Mouse (Mus musculus) bone marrow, adult 2 months (tissue): ENCODE results near the gene 5530401A14Rik. TPM values are rescaled to one million over a fixed set of nuclear protein-coding genes. Genes with fewer than 3 reads are reported as not detected.

Experiments
- H3K27ac ChIP-seq: fragments of 200-500 bp; 2 replicates; pipeline ENCODE4 v1.5.1; 2012; ENCODE audit warnings: low read depth, mild to moderate bottlenecking, control low read depth, inconsistent platforms, low read length; ENCODE audit not compliant: control insufficient read depth, poor library complexity, insufficient read depth
- H3K4me1 ChIP-seq: fragments of 200-500 bp; 2 replicates; pipeline ENCODE4 v1.6.1; 2011; ENCODE audit warnings: low read length; ENCODE audit not compliant: control insufficient read depth, insufficient read depth
- H3K4me3 ChIP-seq: fragments of 200-500 bp; replicated peaks from 2 replicates; pipeline ENCODE3; 2011; ENCODE audit warnings: mild to moderate bottlenecking, low read depth, low read length, control low read depth; ENCODE audit not compliant: control insufficient read depth
- CTCF ChIP-seq: fragments of 200-500 bp; IDR thresholded peaks from 2 replicates; pipeline ENCODE4 v1.5.1; 2011; ENCODE audit warnings: low read length, control low read depth; ENCODE audit not compliant: control insufficient read depth, insufficient read depth
- POLR2A ChIP-seq: fragments of 200-500 bp; IDR thresholded peaks from 2 replicates; pipeline ENCODE4 v1.6.1; 2011; ENCODE audit warnings: low read depth, mild to moderate bottlenecking, control low read depth, low read length, borderline replicate concordance; ENCODE audit not compliant: control insufficient read depth
- WGBS: fragments of 180-500 bp; shearing (Covaris S2); methylation state at CpG from one replicate; pipeline ENCODE4 v1.1.7; 2018; 5-methylcytosine and 5-hydroxymethylcytosine counted together
- polyA plus RNA-seq: library from polyadenylated mRNA; stranded (reverse); fragments of >200 nt; gene quantifications from 2 replicates; pipeline ENCODE4 v1.2.4, GENCODE M21; 2011; ENCODE audit warnings: low replicate concordance; ENCODE audit not compliant: missing spikeins, insufficient read depth, insufficient read length

The 5530401A14Rik gene
- polyA plus RNA-seq, 1 experiment: 0.40 TPM

DNA sequence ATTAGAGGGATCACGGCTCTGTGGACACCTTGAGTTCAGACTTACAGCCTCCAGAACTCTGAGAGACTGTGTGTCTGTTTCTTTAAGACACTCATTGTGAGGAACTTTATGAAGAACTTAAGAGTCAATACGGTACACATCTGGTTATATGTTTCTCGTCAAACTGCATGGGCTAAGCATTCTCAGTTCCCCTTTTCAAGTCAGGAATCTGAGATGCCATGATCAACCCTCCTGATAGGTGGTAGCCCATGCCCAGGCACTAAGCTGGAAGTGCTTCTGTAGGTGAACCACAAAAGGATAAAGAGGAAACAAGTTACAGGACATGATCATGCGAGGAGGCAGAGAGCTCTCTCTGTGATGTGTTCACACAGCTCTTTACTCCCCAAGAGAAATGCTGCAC is 52.6 kb downstream of the 5530401A14Rik start:
- Histone ChIP-seq H3K4me1 (no peaks in the 10 kb centered on the region; the same call in 1 of the 2 replicates), H3K27ac (no peak overlapping the region), H3K4me3 (no peak overlapping the region)
- TF ChIP-seq POLR2A: no peak
- TF ChIP-seq CTCF: no peak
- 22% methylated on average over 4 of the region's 4 CpGs for WGBS

DNA sequence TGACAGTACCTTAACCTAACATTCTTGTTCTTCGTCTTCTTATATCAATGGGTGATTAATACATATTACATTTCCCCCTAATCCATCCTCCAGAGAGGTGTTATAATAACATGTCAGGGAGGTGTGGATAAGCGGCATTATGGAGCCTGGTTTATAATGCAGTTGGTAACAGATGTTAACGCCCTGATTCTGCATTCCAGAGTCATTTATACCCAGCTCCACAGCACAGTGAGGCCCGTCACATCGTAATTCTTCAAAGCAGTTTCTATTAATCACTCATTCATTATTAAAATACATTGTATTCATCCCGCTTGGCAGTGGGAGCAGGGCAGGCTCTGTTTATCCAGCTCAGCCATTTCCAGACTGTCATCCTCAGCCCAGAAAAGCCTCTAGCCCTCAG is 55.0 kb downstream of the 5530401A14Rik start:
- 70% methylated on average over 6 of the region's 6 CpGs for WGBS
- H3K27ac ChIP-seq: no peak overlapping the region
- no peak overlapping the region for H3K4me3 ChIP-seq
- no peaks in the 10 kb centered on the region; the same call in 1 of the 2 replicates for H3K4me1 ChIP-seq
- TF ChIP-seq POLR2A (no peak), CTCF (no peak)

DNA sequence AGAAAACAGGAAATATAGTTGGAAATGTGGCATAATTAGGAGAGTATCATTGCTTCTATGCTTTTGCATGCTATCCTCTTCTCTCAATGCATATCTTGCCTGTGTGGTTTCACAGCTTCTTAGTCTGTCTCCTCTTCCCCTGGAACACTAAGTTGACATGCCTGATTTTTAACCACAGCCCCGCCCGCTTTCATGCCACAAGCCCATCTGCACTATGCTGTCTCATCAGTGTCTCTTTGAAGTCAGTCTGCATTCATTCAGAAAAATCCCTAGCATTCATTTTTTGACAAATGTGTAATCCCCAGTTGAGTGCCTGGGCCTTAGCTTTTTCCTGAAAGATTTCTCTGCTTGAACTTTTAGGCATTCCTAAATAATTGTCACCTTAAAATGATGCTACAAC is 62.6 kb downstream of the 5530401A14Rik start:
- Histone ChIP-seq H3K4me3 (no peak overlapping the region), H3K4me1 (no peaks in the 10 kb centered on the region), H3K27ac (no peak overlapping the region)
- TF ChIP-seq POLR2A (no peak), CTCF (no peak)
- 59% methylated on average over 2 of the region's 2 CpGs for WGBS

DNA sequence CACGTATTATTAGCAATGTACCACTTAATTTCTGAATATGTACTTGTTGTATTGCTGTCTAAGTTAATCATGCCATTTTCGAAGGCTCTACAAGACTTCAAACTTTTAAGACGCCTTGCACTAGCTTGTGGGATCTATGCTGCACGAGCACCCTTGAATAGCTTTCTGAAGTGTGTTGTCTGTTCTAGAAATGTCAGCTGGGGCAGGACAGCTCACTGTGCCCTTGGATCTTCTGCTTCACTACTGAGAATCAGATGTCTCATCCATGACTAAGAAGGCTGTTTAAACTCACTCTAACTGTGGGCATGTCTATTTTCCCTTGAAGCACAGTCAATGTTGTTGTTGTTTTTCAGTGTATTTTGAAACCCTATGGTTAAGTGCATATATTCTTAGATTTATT is 63.2 kb downstream of the 5530401A14Rik start:
- Histone ChIP-seq H3K4me3 (no peak overlapping the region), H3K27ac (no peak overlapping the region)
- WGBS: 75% methylated on average over 4 of the region's 4 CpGs

DNA sequence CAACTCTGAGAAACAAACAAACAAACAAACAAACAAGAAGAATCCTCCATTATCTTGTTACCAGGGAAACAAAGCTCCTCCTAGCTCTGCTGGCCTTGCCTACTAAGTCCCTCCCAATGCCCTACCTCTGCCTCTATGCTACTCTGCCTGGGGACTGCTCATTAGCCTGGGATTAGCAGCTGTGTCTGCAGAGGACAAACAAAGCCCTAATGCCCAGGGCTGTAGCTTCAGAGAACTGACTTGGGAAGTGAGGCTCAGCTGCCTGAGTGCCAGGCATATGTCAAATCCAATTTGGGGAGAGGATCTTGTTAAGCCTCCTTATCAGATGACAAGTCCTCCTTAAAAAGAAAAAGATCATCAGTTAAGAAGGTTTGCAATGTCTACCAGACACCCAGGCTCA is 65.9 kb downstream of the 5530401A14Rik start:
- Histone ChIP-seq H3K4me1 (no peaks in the 10 kb centered on the region), H3K27ac (no peak overlapping the region), H3K4me3 (no peak overlapping the region)
- TF ChIP-seq POLR2A: no peak
- TF ChIP-seq CTCF: no peak

More for the DNA sequence above, 63.2 kb downstream of the 5530401A14Rik start:
- TF ChIP-seq CTCF (no peak), POLR2A (no peak)
- no peaks in the 10 kb centered on the region for H3K4me1 ChIP-seq

DNA sequence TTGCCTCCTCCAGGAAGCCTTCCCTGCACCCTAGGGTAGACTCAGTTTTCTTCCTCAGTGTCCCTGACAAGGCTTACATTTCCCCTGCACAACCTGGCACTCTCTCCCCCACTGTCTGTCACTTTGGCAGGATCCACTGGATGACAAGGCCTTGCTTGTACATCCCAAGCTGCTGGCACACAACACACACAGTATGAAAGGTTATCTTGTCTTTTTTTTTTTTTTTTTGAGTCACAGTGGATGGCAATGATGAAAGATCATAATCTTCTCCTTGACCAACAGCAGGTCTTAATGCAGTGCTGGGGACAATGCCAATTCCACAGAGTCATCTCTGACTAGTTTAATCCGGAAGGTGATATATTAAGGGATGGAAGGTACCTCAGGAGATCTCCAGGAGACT is 77.0 kb downstream of the 5530401A14Rik start:
- 78% methylated on average over 1 of the region's 1 CpGs for WGBS
- H3K4me3 ChIP-seq: no peak overlapping the region
- H3K4me1 ChIP-seq: no peaks in the 10 kb centered on the region
- TF ChIP-seq POLR2A (no peak), CTCF (no peak)
- no peak overlapping the region for H3K27ac ChIP-seq

DNA sequence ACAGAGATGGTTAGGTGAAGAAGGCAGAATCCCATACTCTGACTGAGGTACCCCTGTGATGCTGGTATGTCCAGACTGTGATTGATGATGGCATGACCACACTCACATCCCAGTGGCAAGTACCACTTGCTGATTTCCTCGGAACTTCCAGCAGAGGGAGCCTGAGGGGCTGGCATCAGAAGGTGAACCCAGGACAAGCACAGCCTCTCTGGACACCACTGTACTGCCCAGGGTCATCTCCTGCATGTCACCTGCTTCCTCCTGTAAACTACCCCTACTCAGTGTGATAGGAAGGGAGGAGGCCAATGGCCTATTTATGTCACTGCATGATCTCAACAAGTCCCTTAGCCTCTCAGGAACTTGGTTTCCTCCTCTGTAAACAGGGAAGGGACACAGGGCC is 80.5 kb downstream of the 5530401A14Rik start:
- TF ChIP-seq POLR2A (no peak), CTCF (peak; percentile 38; the same call in 1 of the 2 replicates)
- H3K4me3 ChIP-seq: no peak overlapping the region
- H3K27ac ChIP-seq: no peak overlapping the region
- H3K4me1 ChIP-seq: no peaks in the 10 kb centered on the region
- 4% methylated on average over 1 of the region's 1 CpGs for WGBS

DNA sequence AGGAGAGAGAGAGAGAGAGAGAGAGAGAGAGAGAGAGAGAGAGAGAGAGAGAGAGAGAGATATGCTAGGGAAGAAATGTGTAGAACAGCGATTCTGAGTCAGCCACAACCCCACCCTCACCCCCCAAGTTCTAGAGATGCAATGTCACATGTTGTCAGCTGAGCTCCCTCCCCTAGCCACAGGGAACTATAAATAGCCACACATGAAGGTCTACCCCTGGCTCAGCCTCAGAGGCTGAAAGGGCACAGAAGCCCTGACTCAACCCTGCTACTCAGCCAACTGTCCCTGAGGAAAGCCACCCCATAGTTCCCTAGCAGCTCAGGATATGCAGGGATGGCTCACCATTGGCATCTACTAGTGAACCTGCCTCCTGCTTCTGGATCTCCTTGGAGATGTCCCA is 81.7 kb downstream of the 5530401A14Rik start:
- TF ChIP-seq POLR2A (no peak), CTCF (no peak)
- H3K27ac ChIP-seq: no peak overlapping the region
- 11% methylated on average over 1 of the region's 1 CpGs for WGBS

More for the DNA sequence above, 81.7 kb downstream of the 5530401A14Rik start:
- no peaks in the 10 kb centered on the region for H3K4me1 ChIP-seq
- H3K4me3 ChIP-seq: no peak overlapping the region

Other genes starting within 250 kb of the 5530401A14Rik start
- not detected in 2 replicates for gene Asic2, start 107.8 kb downstream of the 5530401A14Rik start, polyA plus RNA-seq
- 14.5 TPM in 1 of 2 replicates, not detected in the other for gene Ccl2, start 174.9 kb downstream of the 5530401A14Rik start, polyA plus RNA-seq
- not detected in 2 replicates for gene Gm17268, start 177.9 kb downstream of the 5530401A14Rik start, polyA plus RNA-seq
- gene Ccl7, start 185.0 kb downstream of the 5530401A14Rik start, polyA plus RNA-seq: 6.4 TPM in 1 of 2 replicates, not detected in the other
- not detected in 2 replicates for gene Ccl11, start 197.2 kb downstream of the 5530401A14Rik start, polyA plus RNA-seq
- gene Ccl12, start 241.2 kb downstream of the 5530401A14Rik start, polyA plus RNA-seq: not detected in 2 replicates